Mouse (Mus musculus): ENCODE results near the gene Mlst8.

The Mlst8 gene

GRCm38 (mm10) chr17:24478663-24479380, at the start of gene Mlst8:
TSS of gene Mlst8 (minus strand) at chr17:24479078.
- peak; percentile 98 to 99 for DNase-seq (ENCODE audit: low spot score in 2 of 2)

GRCm38 (mm10) chr17:24528560-24528918, 49.7 kb upstream of the Mlst8 start:
- no peak for DNase-seq (ENCODE audit: low spot score in 2 of 2)

GRCm38 (mm10) chr17:24527723-24528559, 49.1 kb upstream of the Mlst8 start, which contains the start of gene Traf7:
TSS of gene Traf7 (minus strand) at chr17:24527938.
- peak; percentile 95 to 98 for DNase-seq (ENCODE audit: low spot score in 2 of 2)

- DNase-seq (ENCODE audit: low spot score in 2 of 2), result no peak
Measured at GRCm38 (mm10) chr17:24527315-24527714, 48.4 kb upstream of the Mlst8 start.

- no peak for DNase-seq (ENCODE audit: low spot score in 2 of 2)
Measured at GRCm38 (mm10) chr17:24524734-24525133, 45.9 kb upstream of the Mlst8 start.

- DNase-seq (ENCODE audit: low spot score in 2 of 2), result no peak
Measured at GRCm38 (mm10) chr17:24520450-24520849, 41.6 kb upstream of the Mlst8 start.

GRCm38 (mm10) chr17:24514270-24515257, 35.7 kb upstream of the Mlst8 start:
- DNase-seq (ENCODE audit: low spot score in 2 of 2), result no peak

GRCm38 (mm10) chr17:24513609-24514008, 34.7 kb upstream of the Mlst8 start:
- DNase-seq (ENCODE audit: low spot score in 2 of 2), result peak; percentile 83 to 87

GRCm38 (mm10) chr17:24507806-24508460, 29.1 kb upstream of the Mlst8 start:
- DNase-seq (ENCODE audit: low spot score in 2 of 2), result no peak

- DNase-seq (ENCODE audit: low spot score in 2 of 2), result no peak
Measured at GRCm38 (mm10) chr17:24507129-24507664, 28.3 kb upstream of the Mlst8 start.

- peak; percentile 68 to 80 for DNase-seq (ENCODE audit: low spot score in 2 of 2)
Measured at GRCm38 (mm10) chr17:24506332-24507070, 27.6 kb upstream of the Mlst8 start.

- no peak for DNase-seq (ENCODE audit: low spot score in 2 of 2)
Measured at GRCm38 (mm10) chr17:24505286-24505955, 26.5 kb upstream of the Mlst8 start.

GRCm38 (mm10) chr17:24504085-24504484, 25.2 kb upstream of the Mlst8 start:
- DNase-seq (ENCODE audit: low spot score in 2 of 2), result no peak

GRCm38 (mm10) chr17:24502208-24502607, 23.3 kb upstream of the Mlst8 start:
- no peak for DNase-seq (ENCODE audit: low spot score in 2 of 2)

- no peak for DNase-seq (ENCODE audit: low spot score in 2 of 2)
Measured at GRCm38 (mm10) chr17:24496026-24496425, 17.1 kb upstream of the Mlst8 start.

GRCm38 (mm10) chr17:24495443-24495842, 16.6 kb upstream of the Mlst8 start:
- peak in 1 of 2 experiments; percentile 68 for DNase-seq (ENCODE audit: low spot score in 2 of 2)

GRCm38 (mm10) chr17:24494627-24495335, 15.9 kb upstream of the Mlst8 start:
- peak in 1 of 2 experiments; percentile 72 for DNase-seq (ENCODE audit: low spot score in 2 of 2)

- DNase-seq (ENCODE audit: low spot score in 2 of 2), result no peak
Measured at GRCm38 (mm10) chr17:24490399-24490798, 11.5 kb upstream of the Mlst8 start.

Measured in right cerebral cortex, adult 2 months (tissue).